Mouse (Mus musculus): ENCODE data around the gene Kcnc4. TPM values are rescaled to one million over a fixed set of nuclear protein-coding genes. Genes with fewer than 3 reads are reported as not detected.

Kcnc4 gene
- not detected for total RNA-seq (2023)

DNA sequence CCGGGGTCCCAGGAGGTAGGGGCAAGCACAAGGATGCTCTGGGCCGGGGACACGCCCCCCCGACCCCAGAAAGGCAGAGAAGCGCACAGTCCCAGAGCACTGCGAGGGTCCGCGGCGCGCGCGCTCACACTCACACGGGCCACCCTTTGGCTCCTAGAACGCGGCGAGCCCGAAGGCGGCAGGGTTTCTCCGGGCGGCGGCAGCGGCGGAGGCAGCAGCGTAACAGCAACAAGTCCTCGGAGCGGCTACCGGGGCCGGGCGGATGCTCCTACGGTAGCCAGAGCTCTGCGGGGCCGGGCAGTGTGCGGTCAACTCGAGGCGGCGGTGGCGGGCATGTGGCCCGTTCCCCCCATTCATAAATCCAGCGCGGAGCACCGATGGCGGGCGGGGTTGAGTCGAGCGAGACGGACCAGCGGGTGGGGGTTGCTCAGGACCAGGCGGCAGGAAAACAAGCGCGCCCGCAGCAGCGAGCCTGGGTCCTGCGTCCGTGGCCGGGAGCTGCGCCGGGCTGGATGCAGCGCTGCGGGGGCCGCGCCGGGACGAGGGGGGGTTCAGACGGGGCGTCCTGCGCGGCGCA lies at the start of gene Kcnc4:
Gene Kcnc4 (minus strand): TSS at position 357 of the 577 bp plus-strand sequence.

Other genes with a start within 250 kb of the Kcnc4 start
- gene Cym, start 237.8 kb downstream of the Kcnc4 start, total RNA-seq (2023) = not detected
- gene A630076J17Rik, start 228.9 kb downstream of the Kcnc4 start, total RNA-seq (2023) = not detected
- not detected for gene Prok1, start 219.8 kb downstream of the Kcnc4 start, total RNA-seq (2023)
- gene Lamtor5, start 180.7 kb downstream of the Kcnc4 start, total RNA-seq (2023) = 10 to 100 TPM; 62.9 to 77.6 TPM
- gene Slc16a4, start 168.3 kb downstream of the Kcnc4 start, total RNA-seq (2023) = under 1 TPM; 0.18 to 0.43 TPM
- 10 to 100 TPM; 37.7 to 43.3 TPM for gene Rbm15, start 125.9 kb downstream of the Kcnc4 start, total RNA-seq (2023)
- not detected for gene Slc6a17, start 58.5 kb upstream of the Kcnc4 start, total RNA-seq (2023)
- not detected for gene Ubl4b, start 95.5 kb upstream of the Kcnc4 start, total RNA-seq (2023)
- gene Alx3, start 135.5 kb upstream of the Kcnc4 start, total RNA-seq (2023) = not detected
- not detected for gene Gm10961, start 171.8 kb upstream of the Kcnc4 start, total RNA-seq (2023)
- 10 to 100 TPM; 28.4 to 30.9 TPM for gene Strip1, start 172.1 kb upstream of the Kcnc4 start, total RNA-seq (2023)
- 10 to 100 TPM; 46.5 to 58.0 TPM for gene Ahcyl1, start 237.0 kb upstream of the Kcnc4 start, total RNA-seq (2023)

All from monocyte, adult 59 days (primary cell).